Mouse (Mus musculus) myocyte (in vitro differentiated cells): ENCODE measurements around the gene 1700017N19Rik. TPM values are rescaled to one million over a fixed set of nuclear protein-coding genes. Genes with fewer than 3 reads are reported as not detected.

Source experiments
- H3K27me3 ChIP-seq: one replicate; pipeline ENCODE4 v1.6.1; 2011; ENCODE audit not compliant: control insufficient read depth, insufficient read depth, insufficient read length
- H3K36me3 ChIP-seq: one replicate; pipeline ENCODE4 v1.6.1; 2011; ENCODE audit not compliant: control insufficient read depth, insufficient read depth
- H3K4me2 ChIP-seq: one replicate; pipeline ENCODE4 v1.6.1; 2011; ENCODE audit warnings: low read depth, control low read depth
- H3K4me3 ChIP-seq: one replicate; pipeline ENCODE4 v1.5.1; 2011; ENCODE audit warnings: mild to moderate bottlenecking, control low read depth, moderate library complexity
- H3K79me2 ChIP-seq: one replicate; pipeline ENCODE4 v1.6.1; 2011; ENCODE audit not compliant: control insufficient read depth, insufficient read depth
- H3ac ChIP-seq: one replicate; pipeline ENCODE4 v1.6.1; 2011; ENCODE audit not compliant: control insufficient read depth, insufficient read length
- CEBPB ChIP-seq: IDR thresholded peaks from 2 replicates; pipeline ENCODE4 v1.6.1; 2011; ENCODE audit warnings: mild to moderate bottlenecking, moderate library complexity; ENCODE audit not compliant: poor library complexity, insufficient read depth, severe bottlenecking
- E2F4 ChIP-seq: IDR thresholded peaks from one replicate; pipeline ENCODE4 v1.6.1; 2011; ENCODE audit warnings: mild to moderate bottlenecking, control low read depth, moderate library complexity; ENCODE audit not compliant: insufficient read depth
- MAX ChIP-seq: IDR thresholded peaks from one replicate; pipeline ENCODE4 v1.6.1; 2011; ENCODE audit warnings: low read depth, mild to moderate bottlenecking, control low read depth
- MYOD1 ChIP-seq, 3 experiments: IDR thresholded peaks; one replicate each; pipeline ENCODE4 v1.6.1; 2011; ENCODE audit warnings: control low read depth in 2 of 3, low read depth in 2 of 3, mild to moderate bottlenecking in 2 of 3, moderate library complexity in 1 of 3; ENCODE audit not compliant: insufficient read length in 2 of 3, control insufficient read depth in 1 of 3
- MYOG ChIP-seq, 3 experiments: IDR thresholded peaks; one replicate each; pipeline ENCODE4 v1.6.1; 2011; ENCODE audit warnings: control low read depth in 2 of 3, low read depth in 2 of 3, mild to moderate bottlenecking in 2 of 3; ENCODE audit not compliant: insufficient read length in 2 of 3, control insufficient read depth in 1 of 3, insufficient read depth in 1 of 3
- POLR2A ChIP-seq: IDR thresholded peaks from one replicate; pipeline ENCODE4 v1.6.1; 2011; ENCODE audit warnings: low read depth, mild to moderate bottlenecking, control low read depth, moderate library complexity; ENCODE audit not compliant: insufficient read length
- POLR2AphosphoS2 ChIP-seq: IDR thresholded peaks from one replicate; pipeline ENCODE4 v1.6.1; 2011; ENCODE audit warnings: low read depth, control low read depth; ENCODE audit not compliant: insufficient read length
- REST ChIP-seq: IDR thresholded peaks from one replicate; pipeline ENCODE4 v1.6.1; 2011; ENCODE audit warnings: mild to moderate bottlenecking, control low read depth, moderate library complexity; ENCODE audit not compliant: insufficient read depth, insufficient read length
- SRF ChIP-seq: IDR thresholded peaks from one replicate; pipeline ENCODE4 v1.6.1; 2011; ENCODE audit warnings: low read depth; ENCODE audit not compliant: control insufficient read depth, insufficient read length
- TCF12 ChIP-seq: IDR thresholded peaks from one replicate; pipeline ENCODE4 v1.6.1; 2011; ENCODE audit warnings: mild to moderate bottlenecking, control low read depth; ENCODE audit not compliant: poor library complexity, insufficient read depth, severe bottlenecking
- TCF3 ChIP-seq: IDR thresholded peaks from one replicate; pipeline ENCODE4 v1.6.1; 2011; ENCODE audit warnings: low read depth, control low read depth; ENCODE audit not compliant: insufficient read length
- USF1 ChIP-seq: IDR thresholded peaks from one replicate; pipeline ENCODE4 v1.6.1; 2011; ENCODE audit warnings: low read depth, mild to moderate bottlenecking, control low read depth, moderate library complexity
- polyA plus RNA-seq: library from polyadenylated mRNA; unstranded; fragments of >200 nt; fragmentation: generic; extraction: Trizol; gene quantifications from one replicate; pipeline ENCODE4 v1.2.1, GENCODE M21; 2012; ENCODE audit warnings: missing spikeins

1700017N19Rik gene
- polyA plus RNA-seq, 1 experiment: not detected

DNA sequence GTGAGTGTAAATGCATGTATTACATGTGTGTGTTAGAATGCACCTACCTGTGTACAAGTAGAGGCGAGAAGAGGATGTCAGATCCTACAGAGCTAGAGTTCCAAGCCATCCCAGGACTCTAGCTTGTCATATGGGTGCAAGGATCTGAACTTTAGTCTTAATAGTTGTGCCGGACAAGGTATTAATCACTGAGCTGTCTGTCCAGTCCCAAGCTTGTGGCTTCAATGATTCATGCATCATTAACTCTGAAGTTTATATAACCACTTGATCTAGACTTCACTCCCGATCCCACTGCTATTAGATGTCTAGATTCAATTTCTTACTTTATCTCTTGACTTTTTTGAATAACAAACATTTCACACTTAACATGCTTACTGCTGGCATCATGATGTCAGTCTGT is 8.1 kb downstream of the 1700017N19Rik start:
- Histone ChIP-seq H3ac (no peak overlapping the region), H3K4me2 (no peak overlapping the region), H3K36me3 (no peaks in the 10 kb centered on the region), H3K79me2 (no peaks in the 10 kb centered on the region), H3K27me3 (no peaks in the 10 kb centered on the region), H3K4me3 (no peak overlapping the region)
- TF ChIP-seq MAX: no peak
- no peak for TF ChIP-seq USF1
- TF ChIP-seq MYOD1 (IDR thresholded peaks at IDR 0.05; ENCODE audit: control insufficient read depth in 1 of 3, insufficient read length in 2 of 3, low read depth in 2 of 3): no peak
- TF ChIP-seq POLR2A: no peak
- TF ChIP-seq TCF12: no peak
- no peak for TF ChIP-seq TCF3
- no peak for TF ChIP-seq SRF
- TF ChIP-seq CEBPB: no peak
- TF ChIP-seq MYOG (IDR thresholded peaks at IDR 0.05; ENCODE audit: control insufficient read depth in 1 of 3, insufficient read depth in 1 of 3, insufficient read length in 2 of 3, low read depth in 2 of 3): no peak
- no peak for TF ChIP-seq POLR2AphosphoS2
- no peak for TF ChIP-seq REST
- no peak for TF ChIP-seq E2F4

- Histone ChIP-seq H3K4me3 (no peak overlapping the region), H3K4me2 (no peak overlapping the region), H3K27me3 (no peaks in the 10 kb centered on the region), H3ac (no peak overlapping the region), H3K36me3 (no peaks in the 10 kb centered on the region), H3K79me2 (no peaks in the 10 kb centered on the region)
- no peak for TF ChIP-seq CEBPB
- TF ChIP-seq TCF12: no peak
- no peak for TF ChIP-seq USF1
- no peak for TF ChIP-seq POLR2A
- TF ChIP-seq E2F4: no peak
- no peak for TF ChIP-seq MYOG (IDR thresholded peaks at IDR 0.05; ENCODE audit: control insufficient read depth in 1 of 3, insufficient read depth in 1 of 3, insufficient read length in 2 of 3, low read depth in 2 of 3)
- no peak for TF ChIP-seq SRF
- TF ChIP-seq TCF3: no peak
- no peak for TF ChIP-seq POLR2AphosphoS2
- TF ChIP-seq MYOD1 (IDR thresholded peaks at IDR 0.05; ENCODE audit: control insufficient read depth in 1 of 3, insufficient read length in 2 of 3, low read depth in 2 of 3): no peak
These were observed 13.2 kb downstream of the 1700017N19Rik start for GRCm38 (mm10) chr10:100603511-100603910.

DNA sequence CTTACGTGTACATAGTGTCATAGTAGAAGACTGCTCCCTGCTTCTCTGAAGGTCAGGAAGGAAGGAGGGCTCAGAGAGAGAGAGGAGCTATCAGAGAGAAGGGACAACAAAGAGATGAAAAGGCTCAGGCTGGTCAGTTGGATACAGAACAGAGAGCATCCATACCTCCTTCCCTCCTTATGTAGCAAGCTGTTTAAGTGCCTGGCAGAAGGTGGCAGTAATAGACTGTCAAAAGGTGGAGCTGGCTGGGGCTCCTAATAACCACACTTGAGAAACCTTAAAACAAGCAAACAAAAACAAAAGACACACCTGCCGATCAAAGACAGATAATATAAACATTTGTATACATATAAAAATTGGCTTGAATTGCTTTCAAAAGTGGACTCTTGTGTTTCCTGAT is 14.0 kb downstream of the 1700017N19Rik start:
- Histone ChIP-seq H3K4me3 (no peak overlapping the region), H3K27me3 (no peaks in the 10 kb centered on the region), H3K36me3 (no peaks in the 10 kb centered on the region), H3K79me2 (no peaks in the 10 kb centered on the region), H3K4me2 (no peak overlapping the region), H3ac (no peak overlapping the region)
- TF ChIP-seq POLR2A: no peak
- no peak for TF ChIP-seq TCF12
- no peak for TF ChIP-seq CEBPB
- no peak for TF ChIP-seq SRF
- TF ChIP-seq MYOD1 (IDR thresholded peaks at IDR 0.05; ENCODE audit: control insufficient read depth in 1 of 3, insufficient read length in 2 of 3, low read depth in 2 of 3): no peak
- no peak for TF ChIP-seq MAX
- TF ChIP-seq REST: no peak
- TF ChIP-seq MYOG (IDR thresholded peaks at IDR 0.05; ENCODE audit: control insufficient read depth in 1 of 3, insufficient read depth in 1 of 3, insufficient read length in 2 of 3, low read depth in 2 of 3): no peak
- no peak for TF ChIP-seq TCF3
- no peak for TF ChIP-seq E2F4
- TF ChIP-seq USF1: no peak
- no peak for TF ChIP-seq POLR2AphosphoS2

GRCm38 (mm10) chr10:100617233-100617903 is 27.1 kb downstream of the 1700017N19Rik start:
- Histone ChIP-seq H3K4me2 (no peak overlapping the region), H3K27me3 (no peaks in the 10 kb centered on the region), H3K36me3 (no peaks in the 10 kb centered on the region), H3K79me2 (no peaks in the 10 kb centered on the region), H3K4me3 (no peak overlapping the region), H3ac (no peak overlapping the region)
- TF ChIP-seq MYOD1 (IDR thresholded peaks at IDR 0.05; ENCODE audit: control insufficient read depth in 1 of 3, insufficient read length in 2 of 3, low read depth in 2 of 3) (no peak), MYOG (IDR thresholded peaks at IDR 0.05; ENCODE audit: control insufficient read depth in 1 of 3, insufficient read depth in 1 of 3, insufficient read length in 2 of 3, low read depth in 2 of 3) (no peak), E2F4 (no peak), POLR2AphosphoS2 (no peak), SRF (no peak), POLR2A (no peak), MAX (no peak), USF1 (no peak), TCF3 (no peak), REST (no peak), TCF12 (no peak), CEBPB (no peak)
